ENCODE assay signal across 8 mouse cellular contexts in genomic region chr1:83159603-83160002, GRCm38 (mm10). TPM values are rescaled to one million over a fixed set of nuclear protein-coding genes. Genes with fewer than 3 reads are reported as not detected.
A peak's percentile ranks its signal among the peaks of the same experiment; 100 is the strongest.
DNase-seq lines count a peak whose midpoint lies in the region; ATAC-seq lines count a peak whose summit lies in the region.

Daw1 (plus strand) TSS chr1:83159752.

- no peaks in the 10 kb centered on the region for H3K27me3 ChIP-seq in hindbrain, embryonic 13.5 days

- H3K4me1 ChIP-seq in hindbrain, embryonic 13.5 days (replicated peaks) = no peaks in the 10 kb centered on the region; the same call in 1 of the 2 replicates

- H3K9ac ChIP-seq in hindbrain, embryonic 13.5 days = peak within 1 kb of the TSS; percentile 64

- peak; percentile 72 for DNase-seq in ZHBTc4 (ENCODE audit: low read depth, low spot score)
- DNase-seq in c-Kit-positive CD71-positive TER-119-negative erythroid progenitor cells, embryonic 14.5 days (ENCODE audit: low read depth) = peak; percentile 3
- DNase-seq in forelimb bud, embryonic 11.5 days (ENCODE audit: low read depth, low spot score) = peak; percentile 93
- DNase-seq in layer of hippocampus, postnatal 14 days (ENCODE audit: low spot score in 2 of 2) = peak; percentile 56 to 69
- DNase-seq in lung, postnatal 10 days = peak; percentile 78
- DNase-seq in right cerebral cortex, adult 18-20 months = peak; percentile 53
- DNase-seq in spleen, adult 12 weeks (ENCODE audit: low spot score) = no peak

- H3K36me3 ChIP-seq in hindbrain, embryonic 13.5 days = no peaks in the 10 kb centered on the region

- peak within 1 kb of the TSS; percentile 69 for H3K4me2 ChIP-seq in hindbrain, embryonic 13.5 days

- peak within 1 kb of the TSS; percentile 49 for H3K4me3 ChIP-seq in hindbrain, embryonic 13.5 days

- peak; percentile 98 for ATAC-seq in hindbrain, embryonic 13.5 days (ENCODE audit: low FRiP score)

- under 1% methylated on average over 16 of the region's 16 CpGs for WGBS in hindbrain, embryonic 13.5 days

- H3K27ac ChIP-seq in hindbrain, embryonic 13.5 days = no peak within 1 kb of the TSS

- no peaks in the 10 kb centered on the region for H3K9me3 ChIP-seq in hindbrain, embryonic 13.5 days

RNA-seq across cellular contexts. Expression of gene Daw1, which starts in this region (rescaled TPM):
- 0.76 and 1.5 TPM in 2 replicates for polyA plus RNA-seq in hindbrain, embryonic 13.5 days (2015; fragmentation: Nextera tagmentation; extraction: Ambion mirVana)
- 1 to 10 TPM in 1 of 2 experiments, under 1 TPM in 1; 0.62 to 1.8 TPM for total RNA-seq in layer of hippocampus, postnatal 14 days (2021)
